Mouse (Mus musculus): ENCODE results near the gene Ccnk.

DNA sequence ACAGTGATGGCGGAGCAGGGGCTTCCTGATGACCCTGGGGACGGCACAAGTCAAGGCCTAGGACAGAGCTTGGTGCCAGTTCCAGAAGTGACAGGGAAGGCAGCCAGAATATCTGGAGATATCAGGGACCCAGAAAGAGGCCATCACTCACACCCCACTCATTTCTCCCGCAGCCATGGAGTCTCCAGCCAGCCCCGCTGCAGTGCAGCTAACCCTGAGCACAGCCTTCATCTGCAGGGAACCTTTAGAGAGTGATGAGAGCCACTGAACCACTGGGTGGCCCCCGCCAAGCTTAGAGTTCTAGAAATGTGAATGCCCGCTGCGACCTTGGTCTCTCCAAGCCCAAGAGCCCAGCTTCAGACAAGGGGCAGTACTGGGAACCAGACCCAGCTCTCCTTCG is 69.6 kb downstream of the Ccnk start:
- TF ChIP-seq CTCF (IDR thresholded peaks at IDR 0.05; ENCODE audit: extremely low read depth, insufficient read depth, low read length) (no peak), POLR2A (IDR thresholded peaks at IDR 0.05; ENCODE audit: extremely low read depth, insufficient read depth, low read length) (no peak)

All from cortical plate, adult 2 months (tissue).